Mouse (Mus musculus): ENCODE measurements around the gene Kcnj12.

Gene Kcnj12

DNA sequence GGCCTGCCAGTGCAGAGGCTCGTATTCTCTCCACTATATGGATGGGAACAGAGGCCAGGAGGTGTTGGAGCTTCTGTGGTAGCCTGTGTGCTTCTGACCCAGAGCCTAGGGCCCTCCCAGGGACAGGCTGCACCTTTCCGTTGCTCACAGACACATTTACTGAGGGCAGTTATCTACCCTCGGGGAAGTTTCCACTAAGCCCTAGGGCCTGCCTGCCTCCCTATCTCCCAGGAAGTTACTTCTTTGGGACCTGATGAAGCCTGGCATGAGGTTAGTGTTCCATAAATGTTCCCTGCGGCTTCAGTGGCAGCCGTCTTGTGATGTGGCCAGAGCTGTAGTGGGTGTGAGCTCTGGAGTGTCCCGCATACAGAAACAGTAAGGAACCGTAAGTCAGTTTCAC, 3.2 kb downstream of the Kcnj12 start:
- no peak for DNase-seq

DNA sequence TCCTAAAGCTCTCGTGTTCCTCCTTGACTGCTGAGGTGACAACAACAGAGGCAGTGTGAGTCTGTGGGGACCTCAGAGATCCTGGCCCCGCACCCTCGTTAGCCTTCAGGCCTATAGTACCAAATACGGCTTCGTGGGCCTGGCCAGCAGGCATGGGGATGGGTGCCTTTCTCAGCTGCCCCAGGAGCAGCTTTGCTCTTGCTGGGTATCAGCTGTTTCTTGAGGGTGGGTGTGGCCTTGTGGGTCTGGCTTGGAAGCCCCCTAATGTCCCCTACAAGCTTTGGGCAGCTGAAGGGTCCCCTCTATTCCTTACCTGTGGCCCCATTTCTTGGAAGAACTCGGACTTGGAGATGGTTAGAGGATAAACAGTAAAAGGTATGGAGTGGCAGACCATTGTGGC, 4.0 kb downstream of the Kcnj12 start:
- no peak for DNase-seq

DNA sequence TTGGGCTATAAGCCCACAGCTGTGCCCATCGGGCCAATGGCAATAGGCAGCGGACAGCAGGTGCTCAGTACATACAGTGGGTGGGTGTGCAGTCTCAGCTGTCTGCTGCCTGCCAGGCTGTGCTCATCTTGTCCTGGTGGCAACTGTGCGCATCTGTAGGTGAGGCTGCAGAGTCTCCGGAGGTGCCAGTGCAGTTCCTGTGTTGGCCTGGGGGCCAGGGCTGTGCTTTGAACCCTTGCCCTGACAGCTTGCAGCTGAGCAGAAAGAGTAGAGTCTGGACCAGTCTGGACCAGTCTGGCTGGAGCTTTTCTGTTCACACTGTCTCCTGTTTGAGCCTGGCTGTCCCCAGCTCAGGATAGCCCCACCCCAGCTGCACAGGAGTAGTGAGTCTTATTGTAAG, 4.8 kb downstream of the Kcnj12 start:
- DNase-seq: no peak

DNA sequence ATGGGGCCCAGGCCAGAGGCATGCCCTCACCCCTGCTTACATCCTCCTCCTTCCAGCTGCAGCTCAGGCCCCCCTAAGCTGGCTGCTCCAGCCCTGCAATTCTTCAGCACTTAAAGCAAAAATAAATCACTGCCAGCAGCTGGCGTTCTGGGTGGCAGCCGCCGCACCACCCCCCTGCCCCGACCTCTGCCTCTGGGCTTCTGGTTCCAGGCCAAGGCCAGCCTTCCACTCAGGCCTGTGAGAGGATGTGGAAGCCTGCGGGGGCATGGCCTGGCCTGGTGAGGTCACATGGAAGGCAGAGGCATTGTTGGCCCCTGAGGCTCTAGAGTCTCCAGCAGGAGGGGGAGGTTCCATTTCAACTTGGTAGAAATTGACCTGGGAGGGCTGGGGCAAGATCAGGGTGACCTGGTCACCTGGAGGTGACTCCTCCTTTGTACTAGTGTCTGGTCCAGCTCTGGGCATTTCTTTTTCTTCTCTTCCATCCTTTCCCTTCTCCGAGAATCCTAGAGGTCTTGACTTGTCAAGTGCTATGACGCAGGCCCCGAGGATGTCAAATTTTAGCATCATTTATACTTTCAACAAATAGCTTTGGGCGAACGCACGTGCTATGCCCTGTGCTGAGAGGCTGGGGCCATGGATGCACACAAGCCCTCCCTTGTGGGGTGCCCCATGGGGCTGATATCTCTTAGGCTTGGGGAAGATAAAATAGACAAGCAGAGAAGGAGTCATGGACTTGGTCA, 6.0 kb downstream of the Kcnj12 start:
- no peak for DNase-seq

DNA sequence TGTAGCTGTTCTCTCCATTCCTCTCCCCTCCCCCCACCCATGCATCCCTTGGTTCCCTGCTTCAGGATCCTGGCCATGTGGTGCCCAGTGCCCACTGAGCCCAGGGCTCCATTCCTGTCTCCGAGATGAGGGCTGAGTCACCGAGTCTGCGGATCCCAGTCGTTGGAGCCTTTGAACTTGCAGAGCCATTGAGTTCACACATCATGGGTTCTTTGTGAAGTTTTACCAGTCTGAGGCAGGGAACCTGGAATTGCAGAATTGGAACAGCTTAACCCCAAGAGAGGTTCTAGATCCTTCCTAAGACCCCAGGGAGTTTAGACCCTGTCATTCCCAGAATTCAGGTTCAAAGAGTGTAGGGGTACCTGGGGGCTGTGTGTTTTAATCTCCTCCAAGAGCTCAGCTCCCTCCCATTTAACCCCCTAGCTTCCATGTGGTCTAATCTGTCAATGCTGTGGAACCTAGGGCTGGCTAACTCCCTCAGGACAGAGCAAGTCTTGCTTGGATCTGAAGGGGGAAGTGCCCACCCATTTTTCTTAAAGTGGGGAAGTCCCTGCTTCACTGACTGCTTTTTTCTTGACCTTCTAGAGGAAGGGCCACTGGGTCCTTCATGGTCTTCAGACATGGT, 6.9 kb downstream of the Kcnj12 start:
- DNase-seq: no peak

DNA sequence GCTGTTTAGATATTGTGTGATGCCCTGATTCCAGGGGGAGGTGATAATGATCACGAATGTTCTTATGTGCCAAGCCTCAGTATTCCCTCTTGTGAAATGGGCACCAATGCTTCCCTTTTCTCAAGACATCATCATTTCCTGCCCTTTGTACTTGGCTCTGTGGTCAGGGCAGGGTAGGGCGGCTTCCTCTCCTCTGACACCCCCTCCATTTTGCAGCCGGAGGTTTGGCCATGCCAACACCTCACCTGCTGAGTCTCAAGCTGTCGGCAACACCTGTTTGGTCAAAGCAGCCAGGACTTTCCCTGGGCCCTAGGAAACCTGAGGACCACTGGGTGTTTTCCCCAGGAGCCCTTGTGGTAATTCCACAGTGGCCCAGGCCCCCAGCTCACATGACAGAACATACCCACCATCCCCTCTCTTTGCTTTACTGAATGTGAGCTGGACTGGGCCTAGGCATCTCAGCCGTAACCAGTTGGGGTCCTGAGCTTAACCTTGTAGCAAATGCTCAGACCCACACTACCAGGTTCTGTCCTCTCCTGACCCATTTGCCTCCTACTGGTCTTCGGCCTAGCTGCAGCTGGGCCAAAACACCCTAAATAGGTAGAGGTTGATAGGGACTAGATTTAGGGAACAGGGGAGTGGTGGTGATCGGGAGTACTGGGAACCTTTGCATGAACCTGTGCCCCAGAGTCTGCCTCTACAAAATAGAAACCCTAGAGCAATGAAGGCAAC, 7.7 kb downstream of the Kcnj12 start:
- DNase-seq: no peak

DNA sequence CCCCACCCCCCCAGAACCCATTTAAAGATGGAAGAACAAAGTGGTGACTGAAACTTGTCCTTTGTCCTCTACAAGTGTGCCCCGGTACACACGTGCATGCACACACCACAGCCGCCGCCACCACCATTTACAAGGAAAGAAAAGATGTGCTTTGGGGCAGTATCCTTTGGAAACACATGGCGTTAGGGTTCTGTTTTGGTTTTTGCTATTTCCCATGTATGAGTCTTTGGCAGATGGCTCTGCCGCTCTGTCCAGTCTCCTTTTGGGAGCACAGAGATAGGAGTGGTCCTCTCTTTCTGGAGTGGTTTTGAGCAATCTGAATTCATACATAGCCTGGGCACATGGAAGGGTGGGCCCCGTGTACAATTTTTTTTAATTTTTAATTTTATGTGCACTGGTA, 8.8 kb downstream of the Kcnj12 start:
- no peak for DNase-seq

DNA sequence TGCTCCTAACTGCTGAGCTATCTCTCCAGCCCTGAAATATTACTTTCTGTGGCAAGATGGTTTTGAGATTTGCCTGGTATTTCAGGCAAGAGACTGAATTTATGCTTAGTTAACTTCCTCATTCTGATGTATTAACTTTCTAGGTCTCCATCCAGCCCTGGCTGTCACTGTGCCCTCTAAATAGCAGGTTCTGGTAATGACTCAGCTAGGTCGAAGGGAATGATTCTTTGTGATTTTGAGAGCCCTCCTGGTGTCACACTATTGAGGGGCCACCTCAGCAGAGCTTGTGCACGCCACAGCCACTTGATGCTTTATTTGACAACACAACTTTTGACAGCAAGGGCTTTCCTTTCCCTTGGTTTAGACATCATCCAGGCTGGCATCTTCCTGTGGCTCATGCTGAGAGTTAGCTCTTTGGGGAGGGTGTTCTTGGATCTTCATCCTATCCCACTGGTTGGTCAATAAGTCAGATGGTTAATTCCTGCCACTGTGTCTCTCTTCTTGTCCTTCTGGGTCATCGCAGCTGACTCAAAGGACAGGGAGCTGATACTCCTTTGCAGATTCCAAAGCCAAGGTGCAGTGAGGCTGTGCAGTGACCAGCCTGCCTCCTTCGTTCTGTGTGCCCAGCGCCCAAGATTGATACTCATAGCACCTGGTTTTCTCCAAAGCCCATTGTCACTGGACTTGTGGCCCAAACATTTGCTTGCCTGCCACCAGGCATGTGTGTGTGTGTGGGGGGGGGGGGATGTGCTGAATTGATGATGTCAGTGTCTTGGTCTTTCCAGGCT, 9.5 kb downstream of the Kcnj12 start:
- DNase-seq: no peak

DNA sequence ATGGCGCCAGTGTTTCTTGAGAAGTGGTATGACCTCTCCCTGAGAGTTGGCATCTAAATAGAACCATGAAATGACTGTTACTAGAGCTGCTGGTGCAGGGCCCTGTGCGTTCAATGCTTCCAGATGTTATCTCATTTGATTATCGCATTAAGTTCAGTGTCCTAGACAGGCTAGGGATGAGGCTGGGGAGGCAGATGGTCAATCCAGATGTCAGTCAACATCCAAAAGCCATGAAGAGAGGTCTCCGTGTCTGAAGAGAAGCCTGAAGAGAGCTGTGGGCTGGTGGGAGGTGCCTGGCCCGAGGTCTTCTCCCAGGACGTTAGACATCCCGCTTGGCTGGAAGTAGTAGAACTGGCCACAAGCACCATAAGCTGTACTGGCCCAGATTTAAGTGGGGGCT, 10.1 kb downstream of the Kcnj12 start:
- no peak for DNase-seq

DNA sequence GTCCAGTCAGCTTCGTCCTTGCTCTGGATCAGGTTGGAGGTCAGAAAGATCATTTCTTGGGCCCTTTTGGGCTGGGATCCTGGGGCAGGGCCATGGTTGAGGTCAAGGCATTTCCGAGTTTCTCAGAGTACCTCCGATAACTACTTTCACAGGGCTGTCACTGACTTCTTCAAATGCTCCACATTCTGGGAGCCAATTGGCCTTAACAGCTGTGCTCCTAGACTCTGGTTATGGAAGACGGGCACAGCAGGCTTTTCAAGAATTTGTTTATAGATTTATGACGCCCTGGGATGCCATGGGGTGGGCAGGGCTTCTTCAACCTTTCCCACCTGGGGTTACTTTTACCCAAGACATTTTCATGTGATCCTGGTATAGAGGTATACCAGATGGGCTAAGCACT, 10.8 kb downstream of the Kcnj12 start:
- no peak for DNase-seq

DNA sequence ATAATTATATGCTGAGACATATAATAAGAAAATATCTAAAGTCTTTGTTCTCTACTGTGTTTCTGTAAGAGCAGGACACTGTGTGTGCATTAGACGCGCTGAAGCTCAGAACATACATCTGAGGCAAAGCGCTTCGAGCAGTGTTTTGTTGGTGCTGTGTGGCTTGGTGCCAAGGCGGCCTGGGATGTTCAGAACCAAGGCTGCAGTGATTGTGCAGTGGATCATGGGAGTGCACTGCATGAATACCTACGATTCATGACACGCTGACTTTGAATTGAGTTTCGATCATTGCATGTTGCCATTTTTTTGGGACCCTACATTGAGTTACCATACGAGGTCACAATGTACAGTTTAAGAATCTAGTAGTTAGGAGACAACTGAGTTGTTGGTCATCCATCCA, 14.3 kb downstream of the Kcnj12 start:
- no peak for DNase-seq

DNA sequence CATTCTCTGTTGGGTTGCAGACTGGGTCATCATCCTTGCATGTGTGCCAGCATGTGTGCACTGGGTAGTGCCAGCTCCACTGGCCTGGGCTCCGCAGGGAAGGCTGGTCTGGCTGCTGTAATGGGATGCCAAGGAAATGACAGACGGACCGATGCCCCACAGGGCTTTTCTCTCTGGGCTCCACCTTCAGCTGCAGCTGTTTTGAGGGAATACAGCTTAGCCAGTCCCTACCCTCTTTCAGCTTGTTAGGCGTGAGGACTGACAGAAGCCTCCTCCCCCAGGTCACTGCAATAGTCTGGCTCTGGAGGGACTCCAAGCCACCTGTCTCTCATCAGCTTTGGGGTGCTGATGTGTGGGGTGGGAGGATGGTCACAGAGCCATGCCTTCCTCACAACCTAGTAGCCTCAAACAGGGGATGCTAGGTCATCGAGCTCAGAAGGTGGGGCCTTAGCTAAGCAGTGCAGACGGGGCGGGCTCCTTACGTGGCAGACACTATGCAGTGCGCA, 16.0 kb downstream of the Kcnj12 start:
- no peak for DNase-seq

DNA sequence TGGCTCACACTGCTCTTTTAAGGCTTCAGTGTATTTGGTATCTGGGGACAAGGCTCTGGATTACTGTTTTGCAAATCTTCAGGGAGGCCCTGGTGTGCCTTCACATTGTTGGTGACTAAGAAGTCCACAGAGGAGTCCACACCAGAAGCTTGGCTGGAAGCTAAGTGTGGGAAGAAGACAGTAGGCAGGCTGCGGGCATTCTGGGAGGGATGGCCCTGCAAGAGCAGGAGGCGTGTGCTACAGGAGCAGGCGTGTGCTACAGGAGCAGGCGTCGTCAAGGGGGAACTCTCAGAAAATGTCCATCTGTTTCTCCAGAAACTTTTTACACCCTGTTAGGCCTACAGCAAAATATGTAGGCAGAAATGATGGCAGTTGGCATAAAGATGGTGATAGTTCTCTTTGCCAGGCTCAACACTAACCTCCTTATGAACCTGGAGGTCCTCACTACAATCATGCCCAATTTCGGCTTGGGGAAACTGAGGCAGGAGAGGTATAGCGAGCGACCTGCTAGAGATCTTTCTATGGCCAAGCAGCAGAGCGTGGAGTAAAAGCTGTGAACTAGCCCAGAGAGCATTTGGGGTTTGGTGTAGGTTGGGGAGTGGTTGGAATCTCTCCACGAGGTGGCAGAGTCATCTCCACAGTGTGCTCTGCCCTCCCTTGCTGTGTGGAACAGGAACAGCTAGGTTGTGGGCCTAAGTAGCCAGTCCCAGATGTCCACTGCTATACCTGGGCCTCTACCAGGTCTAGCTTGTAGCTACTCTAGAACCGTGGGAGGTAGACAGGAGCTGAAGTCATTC, 18.7 kb downstream of the Kcnj12 start:
- no peak for DNase-seq

DNA sequence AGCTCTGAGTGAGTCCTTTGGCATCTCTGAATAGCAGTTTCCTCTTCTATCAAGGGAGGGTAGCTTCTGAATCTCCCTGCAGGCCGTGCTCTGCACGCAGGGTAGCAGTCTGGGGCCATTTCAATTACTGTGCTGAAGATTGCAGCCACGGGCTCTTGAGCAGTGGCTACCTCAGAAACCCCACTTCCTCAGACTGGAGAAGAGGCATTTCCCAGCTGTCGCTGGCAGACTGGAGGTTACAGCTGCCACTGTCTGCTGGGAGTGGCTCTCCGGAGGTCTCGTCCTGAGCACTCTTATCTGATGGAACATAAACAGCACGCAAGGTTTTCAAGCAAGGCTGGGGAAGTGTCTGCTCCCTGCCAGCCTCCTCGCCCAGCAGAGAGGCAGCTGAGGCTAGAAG, 20.2 kb downstream of the Kcnj12 start:
- no peak for DNase-seq

DNA sequence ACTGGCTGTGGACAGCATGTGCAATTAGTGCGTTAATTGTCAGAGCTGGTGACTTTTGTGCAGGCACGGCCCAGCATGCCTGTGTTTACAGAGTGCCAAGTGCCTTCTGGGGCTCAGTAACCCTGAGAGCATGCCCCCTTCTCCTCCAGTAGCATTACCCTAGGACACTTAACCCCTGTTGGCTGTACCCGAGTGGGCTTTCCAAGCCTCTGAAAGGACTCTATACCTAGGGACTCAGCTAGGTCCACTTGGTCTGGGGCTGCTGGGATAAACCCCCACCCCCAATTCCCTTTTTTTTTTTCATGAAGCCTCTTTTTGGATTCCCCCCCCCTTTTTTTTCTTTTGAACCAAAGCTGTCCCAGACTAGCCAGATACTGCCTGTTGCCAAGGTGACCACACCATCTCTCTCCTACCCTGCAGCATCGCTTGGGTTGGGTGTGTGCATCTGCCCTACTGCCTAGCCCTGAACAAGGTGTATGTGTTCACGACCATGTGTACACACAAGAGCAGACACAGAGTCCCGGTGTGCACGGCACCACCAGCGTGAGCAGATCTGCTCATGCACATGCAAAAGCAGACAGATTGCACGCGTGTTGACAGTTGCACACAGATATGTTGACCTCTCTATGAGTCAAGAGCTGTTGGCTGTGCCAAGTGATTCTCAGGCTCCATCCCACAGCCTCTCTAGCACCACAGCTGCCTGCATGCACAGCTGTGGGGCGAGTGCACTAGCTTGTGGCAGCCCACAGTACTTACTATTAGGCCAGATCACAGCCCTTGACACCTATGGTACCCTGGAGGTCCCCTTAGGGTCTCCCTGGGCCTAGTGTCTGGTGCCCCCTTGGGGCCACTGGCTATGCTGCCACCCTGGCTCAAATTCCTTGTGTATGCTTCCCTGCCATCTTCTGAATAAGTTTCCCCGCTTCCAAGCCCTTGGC, 21.0 kb downstream of the Kcnj12 start:
- peak in 1 of 2 experiments; percentile 6 for DNase-seq

DNA sequence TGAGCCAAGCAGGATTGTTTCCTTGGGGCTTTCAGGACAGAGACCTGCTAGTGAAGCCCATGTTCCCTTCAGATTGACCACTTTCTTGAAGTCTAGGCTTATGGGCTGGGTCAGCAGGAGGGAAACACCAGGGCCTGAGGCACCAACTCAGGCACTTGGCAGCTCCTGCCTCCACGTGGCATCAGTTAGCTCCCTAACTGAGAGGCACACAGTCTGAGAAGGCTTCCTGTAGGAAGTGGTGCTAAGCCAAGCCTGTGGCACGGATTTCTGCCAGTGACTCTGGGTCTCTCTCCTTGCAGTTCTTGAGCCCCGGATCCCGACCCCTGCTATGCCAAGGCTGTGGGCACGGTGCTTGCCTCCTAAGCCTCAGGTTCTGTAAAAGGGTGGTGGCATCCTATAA, 22.4 kb downstream of the Kcnj12 start:
- no peak for DNase-seq

DNA sequence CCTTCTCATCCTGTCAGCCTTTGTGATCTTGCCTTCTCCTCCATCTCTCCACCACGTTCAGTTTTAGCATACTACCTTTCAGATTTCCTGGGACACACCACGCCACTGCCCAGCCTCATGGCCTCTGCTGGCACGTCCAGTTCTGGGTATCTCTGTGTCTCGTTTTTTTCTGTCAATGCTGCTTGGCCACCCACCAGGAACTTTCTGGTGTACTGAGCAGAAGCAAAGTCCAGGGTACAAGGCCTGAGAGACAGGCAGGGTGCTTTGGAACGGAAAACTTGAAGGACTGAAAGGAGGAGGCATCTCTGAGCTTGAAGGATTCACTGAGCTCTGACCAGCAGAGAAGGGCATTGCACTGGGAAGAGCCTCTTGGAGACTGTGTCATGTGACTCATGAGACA, 25.1 kb downstream of the Kcnj12 start:
- no peak for DNase-seq

DNA sequence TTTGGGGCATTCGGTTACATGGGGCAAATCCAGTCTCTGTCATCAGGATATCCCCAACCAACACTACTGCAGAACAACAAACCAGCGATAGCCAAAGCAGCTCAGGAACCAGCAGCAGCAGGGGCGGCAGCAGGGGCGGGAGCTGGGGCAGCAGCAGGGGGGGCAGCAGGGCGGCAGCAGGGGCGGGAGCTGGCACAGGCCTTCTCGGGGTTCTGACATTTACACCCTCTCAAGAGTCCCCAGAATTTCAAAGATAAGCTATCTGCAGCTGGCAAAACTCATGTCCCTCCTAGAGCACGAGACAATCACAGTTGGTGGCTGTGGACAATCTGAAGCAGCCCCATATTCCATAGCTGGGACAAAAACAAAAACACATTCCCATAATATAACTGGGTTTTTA, 28.8 kb downstream of the Kcnj12 start:
- no peak for DNase-seq

DNA sequence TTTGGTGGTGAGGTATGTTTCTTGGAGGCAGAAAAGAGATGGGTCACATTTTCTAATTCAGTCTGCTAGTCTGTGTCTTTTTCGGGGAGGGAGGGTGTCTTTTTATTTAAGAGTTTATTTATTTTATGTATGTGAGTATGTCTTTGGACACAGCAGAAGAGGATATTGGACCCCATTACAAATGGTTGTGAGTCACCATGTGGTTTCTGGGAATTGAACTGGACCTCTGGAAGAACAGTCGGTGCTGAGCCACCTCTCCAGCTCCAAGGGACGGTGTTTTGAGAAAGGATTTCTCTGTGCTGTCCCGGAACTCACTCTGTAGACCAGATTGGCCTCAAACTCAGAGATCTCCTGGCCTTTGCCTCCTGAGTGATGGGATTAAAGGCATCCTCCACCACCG, 34.5 kb downstream of the Kcnj12 start:
- no peak for DNase-seq

DNA sequence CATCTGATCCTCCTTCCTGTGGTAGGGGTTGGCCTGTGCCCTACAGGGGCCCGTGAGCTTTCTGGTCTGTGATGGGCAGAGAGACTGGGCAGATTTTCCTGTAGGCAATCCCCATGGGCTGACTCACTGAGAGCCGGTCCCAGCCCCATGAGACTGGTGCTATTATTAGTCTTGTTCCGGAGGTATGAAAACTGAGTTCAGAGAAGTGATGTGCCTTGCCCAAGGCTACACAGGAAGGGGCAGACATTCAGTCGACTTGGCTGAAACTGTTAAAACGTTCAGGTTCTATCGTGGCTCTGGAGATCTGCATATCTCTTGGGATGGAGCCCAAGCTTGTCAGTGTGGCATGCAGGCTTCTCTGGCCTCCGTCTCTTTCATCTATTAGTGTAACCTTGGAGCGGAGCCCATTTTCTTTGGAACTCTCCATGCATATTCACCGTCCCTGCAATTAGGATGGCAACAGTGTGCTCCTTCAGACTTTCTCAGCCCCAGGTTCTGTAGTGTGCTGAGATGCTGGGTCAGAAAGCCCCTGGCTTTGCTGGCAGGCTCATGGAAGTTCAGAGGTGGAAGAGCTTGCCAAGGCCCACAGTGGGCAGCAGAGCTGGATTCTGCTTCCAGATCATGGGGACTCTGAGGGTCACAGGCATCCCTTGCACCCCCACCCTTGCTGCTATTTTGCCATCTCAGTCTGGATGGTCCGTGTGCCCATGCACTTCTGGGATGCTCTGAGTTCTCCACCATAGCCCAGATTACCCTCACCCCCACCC, 37.5 kb downstream of the Kcnj12 start:
- no peak for DNase-seq
